Mouse (Mus musculus) testis, adult 2 months (tissue): ENCODE measurements at regions not wholly inside any gene's neighbourhood (a gene's known extent, or its start where the extent isn't known, plus 50 kb on each side); places are given as distances from the start of the nearest gene placed in this dataset.

ENCODE experiments used
- CTCF ChIP-seq: fragments of 200-500 bp; IDR thresholded peaks from 2 replicates; pipeline ENCODE4 v1.5.1; 2012; ENCODE audit warnings: low read depth, mild to moderate bottlenecking, inconsistent platforms, low read length, moderate library complexity; ENCODE audit not compliant: control insufficient read depth, insufficient read depth, insufficient replicate concordance
- POLR2A ChIP-seq: fragments of 200-500 bp; IDR thresholded peaks from 2 replicates; pipeline ENCODE4 v1.6.1; 2012; ENCODE audit warnings: low read depth, mild to moderate bottlenecking, inconsistent platforms, low read length, moderate library complexity; ENCODE audit not compliant: control insufficient read depth

- TF ChIP-seq CTCF (no peak), POLR2A (no peak)
Measured at GRCm38 (mm10) chr9:4048749-4049148, 260.5 kb downstream of the Aasdhppt start.
